8 mouse cellular contexts compared by ENCODE assay signal in the genomic region with DNA sequence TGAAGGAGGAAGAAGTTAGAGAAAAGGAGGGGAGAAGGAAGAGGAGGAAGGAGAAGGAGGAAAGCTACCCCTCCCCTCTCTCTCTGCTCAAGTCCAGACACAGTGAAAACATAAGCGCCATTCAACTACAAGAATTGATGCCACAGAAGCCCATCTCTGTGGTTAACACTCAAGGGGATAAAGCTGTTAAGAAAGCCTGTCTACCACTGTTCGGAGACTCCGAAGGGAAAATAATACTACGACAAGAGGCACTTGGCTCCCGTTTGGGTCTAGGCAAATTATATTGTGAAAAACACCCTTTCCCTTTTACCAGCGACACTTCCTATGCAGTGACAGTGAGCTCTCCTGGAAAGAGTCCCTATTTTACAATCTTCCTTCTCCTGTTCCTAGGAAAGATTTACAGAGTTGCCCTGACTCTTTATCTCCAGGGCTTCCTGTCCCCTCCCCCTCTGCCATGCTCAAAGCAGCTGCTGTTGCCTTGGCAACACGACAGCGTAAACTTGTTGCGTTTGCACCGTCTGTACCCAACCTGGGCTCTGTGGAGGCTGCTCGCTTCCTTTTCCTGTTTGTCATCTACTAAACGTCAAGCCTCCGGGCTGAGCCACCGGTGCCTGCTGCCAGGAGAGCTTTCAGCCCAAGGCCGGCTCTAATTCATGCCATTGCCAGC. TPM values are rescaled to one million over a fixed set of nuclear protein-coding genes. Genes with fewer than 3 reads are reported as not detected.
DNase-seq lines count a peak whose midpoint lies in the region; ATAC-seq lines count a peak whose summit lies in the region.

No protein-coding gene starts in this region.

- peaks cover 14% of the 10 kb centered on the region for H3K4me1 ChIP-seq in hindbrain, embryonic 16.5 days (ENCODE audit: control insufficient read depth, insufficient read depth, low read depth, low read length)

- no peaks in the 10 kb centered on the region for H3K27me3 ChIP-seq in hindbrain, embryonic 16.5 days (replicated peaks; ENCODE audit: control insufficient read depth, insufficient read depth, low read length)

- peak overlapping the region; percentile 50 for H3K9ac ChIP-seq in hindbrain, embryonic 16.5 days (ENCODE audit: low read depth, low read length)

- H3K36me3 ChIP-seq in hindbrain, embryonic 16.5 days (ENCODE audit: control insufficient read depth, insufficient read depth, low read length), result no peaks in the 10 kb centered on the region

- H3K27ac ChIP-seq in hindbrain, embryonic 16.5 days (ENCODE audit: low read depth, low read length), result peak overlapping the region; percentile 71

- peak overlapping the region; percentile 69 for H3K4me2 ChIP-seq in hindbrain, embryonic 16.5 days (ENCODE audit: low read length)

- H3K4me3 ChIP-seq in hindbrain, embryonic 16.5 days (ENCODE audit: low read length), result peak overlapping the region; percentile 37

- ATAC-seq in hindbrain, embryonic 16.5 days, result peak; percentile 96
- ATAC-seq in erythroblast, adult 5-6 weeks (replicated peaks; ENCODE audit: low FRiP score, poor library complexity, severe bottlenecking), result no peak

- no peaks in the 10 kb centered on the region for H3K9me3 ChIP-seq in hindbrain, embryonic 16.5 days (ENCODE audit: control insufficient read depth, low read length)

- DNase-seq in ZHBTc4 (ENCODE audit: low read depth, low spot score), result peak; percentile 57
- DNase-seq in cerebellum, adult 9-11 months, result peak; percentile 45
- peak; percentile 39 to 66 for DNase-seq in frontal cortex, postnatal 25 days (ENCODE audit: low spot score in 2 of 2)
- DNase-seq in left cerebral cortex, adult 18-20 months (ENCODE audit: low spot score in 2 of 2), result peak; percentile 73 to 82
- DNase-seq in lung, postnatal 25 days (ENCODE audit: low spot score), result peak; percentile 86
- peak; percentile 92 to 94 for DNase-seq in right cerebral cortex, postnatal 10 days (ENCODE audit: low spot score in 2 of 2)

- under 1% methylated on average over 15 of the region's 15 CpGs for WGBS in hindbrain, embryonic 16.5 days

RNA-seq across cellular contexts. Expression of a gene that starts 10.4 kb away (rescaled TPM):
- polyA plus RNA-seq in hindbrain, embryonic 16.5 days (2015; fragmentation: Nextera tagmentation; extraction: Ambion mirVana), result 2.9 and 5.2 TPM in 2 replicates
- 1 to 10 TPM; 6.2 to 6.5 TPM for total RNA-seq in left cerebral cortex, adult 18-20 months (2021)
- total RNA-seq in erythroblast, adult 5-6 weeks (2015; ENCODE audit: low replicate concordance), result not detected in 2 replicates
- not detected in 2 replicates for total RNA-seq in erythroblast, adult 5-6 weeks (2017; ENCODE audit: low replicate concordance)

Comparison
In these comparisons a context has a peak if more than half of its experiments do, and no peak if none do; other contexts are left out.
1. RNA of a gene that starts 10.4 kb away (total RNA-seq): 6.2 to 6.5 TPM in left cerebral cortex, adult 18-20 months; not detected in erythroblast, adult 5-6 weeks; every median in the first group is over 4 times any median in the second.
2. Peak in every context shown above with its lines, with median percentiles within 50 percentile points of each other: DNase-seq.